Mouse (Mus musculus) B cell, adult 62 days (primary cell): ENCODE data around the gene Olfr251. TPM values are rescaled to one million over a fixed set of nuclear protein-coding genes. Genes with fewer than 3 reads are reported as not detected.

Source experiments
- total RNA-seq: library from RNA; stranded (reverse); gene quantifications from 4 replicates; pipeline ENCODE4 v1.2.4, GENCODE M21; 2023

Olfr251 gene
- total RNA-seq, result not detected in 4 replicates

DNA sequence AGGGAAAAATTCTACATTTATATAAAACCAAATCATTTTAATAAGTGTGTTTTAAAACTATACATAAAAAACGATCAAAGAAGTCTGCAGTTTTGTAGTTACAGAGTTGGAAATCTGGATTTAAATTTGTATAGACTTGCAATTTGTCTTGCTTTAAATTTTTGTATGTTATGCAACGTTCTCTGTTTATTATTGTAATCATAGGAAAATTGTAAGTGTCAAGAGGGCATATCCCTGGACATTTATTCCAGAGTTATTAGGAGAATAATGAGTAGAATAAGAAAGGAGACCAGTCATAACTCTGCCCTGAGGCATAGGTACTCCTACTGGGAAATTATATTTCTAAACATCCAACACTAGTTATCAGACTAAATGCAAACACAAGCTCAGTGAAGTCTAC is at the start of gene Olfr251:
TSS of gene Olfr251 (plus strand) at position 301 of the 400 bp plus-strand sequence.

DNA sequence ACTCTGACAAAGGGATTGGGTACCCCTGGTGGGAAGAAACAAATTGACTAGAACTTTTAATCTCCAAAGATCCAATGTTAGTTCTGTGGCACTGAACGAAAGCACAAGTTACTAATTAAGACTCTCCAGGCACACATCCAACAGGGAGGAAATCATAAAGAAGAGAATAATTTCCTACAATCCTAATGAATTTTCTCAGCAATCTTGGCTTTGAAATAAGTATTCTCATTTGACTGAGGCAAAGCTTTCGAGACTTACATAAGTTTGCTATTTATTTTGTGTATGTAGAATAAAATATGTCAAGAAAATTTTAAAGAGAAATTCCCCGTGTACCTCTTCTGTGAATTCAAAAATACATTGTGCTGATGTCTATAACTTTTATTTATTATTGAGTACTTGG is 48.1 kb upstream of the Olfr251 start, which contains the start of gene Olfr25:
TSS of gene Olfr25 (plus strand) at position 301 of the 400 bp plus-strand sequence.

DNA sequence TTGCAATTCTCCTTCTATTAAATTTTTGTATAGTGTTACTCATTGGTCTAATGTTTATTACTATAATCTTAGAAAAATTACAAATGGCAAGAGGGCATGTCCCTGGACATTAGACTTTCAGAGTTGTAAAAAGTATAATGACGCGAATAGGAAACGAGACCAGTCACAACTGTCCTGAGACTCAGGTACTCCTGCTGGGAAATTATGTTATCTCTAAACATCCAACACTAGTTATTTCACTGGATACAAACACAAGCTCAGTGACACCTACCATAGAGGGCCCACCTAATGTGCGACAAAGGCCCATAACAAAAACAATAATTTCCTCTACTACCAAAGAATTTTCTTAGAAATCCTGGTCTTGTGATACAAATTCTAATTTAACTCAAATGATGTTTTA is 28.8 kb upstream of the Olfr251 start, which contains the start of gene Olfr898:
TSS of gene Olfr898 (plus strand) at position 301 of the 400 bp plus-strand sequence.

DNA sequence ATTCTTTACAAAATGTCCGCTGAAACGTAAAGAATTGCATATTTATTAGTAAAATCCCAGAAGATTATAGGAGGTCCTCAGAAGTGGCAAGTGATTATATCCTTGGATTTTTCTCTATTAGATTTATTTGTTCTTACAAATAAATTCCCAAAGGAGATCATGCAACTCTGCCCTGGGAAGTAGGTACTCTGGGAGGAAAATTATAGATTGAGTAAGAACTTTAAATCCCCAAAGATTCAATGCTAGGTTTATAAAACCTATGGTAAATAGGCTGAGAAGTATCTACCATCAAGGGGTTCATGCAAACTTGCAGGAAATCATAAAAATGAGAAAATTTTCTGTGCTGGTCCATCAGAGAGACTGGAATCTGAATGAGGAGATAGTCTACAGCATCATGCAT is 10.3 kb upstream of the Olfr251 start, which contains the start of gene Olfr250:
TSS of gene Olfr250 (plus strand) at position 301 of the 400 bp plus-strand sequence.

DNA sequence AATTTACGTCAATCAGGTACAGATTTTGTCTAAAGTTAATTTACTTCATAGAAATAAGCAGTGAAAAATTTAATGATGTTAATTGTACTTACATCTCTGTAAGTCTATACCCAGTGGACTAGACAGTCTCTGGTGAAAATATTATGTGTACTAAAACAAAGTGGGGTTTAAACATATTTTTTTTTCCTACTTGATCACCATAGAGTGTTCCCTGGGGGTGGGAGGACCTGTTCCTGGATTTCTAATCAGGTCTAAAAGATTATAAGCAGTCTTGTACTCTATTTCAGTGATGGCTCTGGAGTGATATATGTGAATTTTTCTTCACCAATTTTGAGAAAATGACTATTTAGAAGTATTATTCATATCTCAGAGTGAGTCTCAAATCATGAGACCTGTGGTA is 24.5 kb downstream of the Olfr251 start, which contains the start of gene Olfr147:
TSS of gene Olfr147 (plus strand) at position 301 of the 400 bp plus-strand sequence.

DNA sequence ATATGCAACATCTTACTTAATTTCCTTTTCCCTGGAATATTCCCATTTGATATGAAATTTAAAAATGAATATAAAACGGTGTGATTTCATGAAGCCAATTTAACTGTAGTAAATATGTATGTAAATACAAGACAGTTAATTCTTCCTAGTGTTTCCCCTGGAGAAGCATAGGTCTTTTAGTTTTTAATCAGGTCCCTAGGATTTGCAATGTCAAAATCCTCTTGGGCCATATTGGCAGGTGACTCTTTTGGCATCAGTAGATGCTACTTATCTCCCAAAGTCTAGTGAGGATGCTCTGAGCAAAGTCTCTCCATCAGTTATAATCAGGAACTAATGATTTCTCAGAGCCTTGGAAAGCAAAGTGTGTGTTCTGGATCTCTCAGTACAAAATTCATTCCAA is 52.3 kb downstream of the Olfr251 start, which contains the start of gene Olfr901:
TSS of gene Olfr901 (plus strand) at position 301 of the 400 bp plus-strand sequence.

Other genes with a start within 250 kb of the Olfr251 start
- gene Olfr890, start 234.6 kb upstream of the Olfr251 start, total RNA-seq, result not detected in 4 replicates
- not detected in 4 replicates for gene Olfr891, start 196.3 kb upstream of the Olfr251 start, total RNA-seq
- gene Olfr893, start 168.7 kb upstream of the Olfr251 start, total RNA-seq, result not detected in 4 replicates
- not detected in 4 replicates for gene Olfr894, start 159.0 kb upstream of the Olfr251 start, total RNA-seq
- gene Olfr143, start 124.3 kb upstream of the Olfr251 start, total RNA-seq, result not detected in 4 replicates
- gene Olfr895, start 109.2 kb upstream of the Olfr251 start, total RNA-seq, result not detected in 4 replicates
- gene Olfr896-ps1, start 86.0 kb upstream of the Olfr251 start, total RNA-seq, result not detected in 4 replicates
- gene Olfr25, start 48.0 kb upstream of the Olfr251 start, total RNA-seq, result not detected in 4 replicates
- not detected in 4 replicates for gene Olfr898, start 28.7 kb upstream of the Olfr251 start, total RNA-seq
- not detected in 4 replicates for gene Olfr250, start 10.2 kb upstream of the Olfr251 start, total RNA-seq
- gene Olfr147, start 24.6 kb downstream of the Olfr251 start, total RNA-seq, result not detected in 4 replicates
- gene Olfr901, start 52.4 kb downstream of the Olfr251 start, total RNA-seq, result not detected in 4 replicates
- gene Olfr902, start 70.6 kb downstream of the Olfr251 start, total RNA-seq, result not detected in 4 replicates
- not detected in 4 replicates for gene Olfr904, start 86.1 kb downstream of the Olfr251 start, total RNA-seq
- 0.18 TPM in 1 of 4 replicates, not detected in the others for gene Olfr905, start 94.0 kb downstream of the Olfr251 start, total RNA-seq
- not detected in 4 replicates for gene Olfr906, start 110.0 kb downstream of the Olfr251 start, total RNA-seq
- gene Olfr907, start 118.7 kb downstream of the Olfr251 start, total RNA-seq, result not detected in 4 replicates
- not detected in 4 replicates for gene Olfr911-ps1, start 144.5 kb downstream of the Olfr251 start, total RNA-seq
- gene Olfr910, start 160.8 kb downstream of the Olfr251 start, total RNA-seq, result not detected in 4 replicates
- gene Olfr912, start 203.1 kb downstream of the Olfr251 start, total RNA-seq, result not detected in 4 replicates
- not detected in 4 replicates for gene Olfr913, start 215.7 kb downstream of the Olfr251 start, total RNA-seq
- not detected in 4 replicates for gene Olfr914, start 228.0 kb downstream of the Olfr251 start, total RNA-seq